13 mouse cellular contexts compared by ENCODE assay signal in genomic region chr3:41241856-41242552, GRCm38 (mm10).
"Had no signal": no experiment of that assay in that cellular context is flagged by ENCODE, and none has a peak within 500 bp of the region (broad histone marks: within the 10 kb centered on the region; RNA-seq: fewer than 3 reads in every experiment).

No protein-coding gene starts in this region.

- H3K4me3 ChIP-seq: liver, embryonic 15.5 days; midbrain, embryonic 13.5 days; neural tube, embryonic 12.5 days had no signal

- H3K9me3 ChIP-seq: liver, embryonic 15.5 days; midbrain, embryonic 13.5 days; neural tube, embryonic 12.5 days had no signal

- H3K4me1 ChIP-seq: liver, embryonic 15.5 days; midbrain, embryonic 13.5 days; neural tube, embryonic 12.5 days had no signal

- H3K4me2 ChIP-seq: liver, embryonic 11.5 days; liver, embryonic 15.5 days; midbrain, embryonic 13.5 days; neural tube, embryonic 12.5 days had no signal

- H3K36me3 ChIP-seq: liver, embryonic 15.5 days; midbrain, embryonic 13.5 days; neural tube, embryonic 12.5 days had no signal

- ATAC-seq: lung, postnatal 0 days; midbrain, embryonic 13.5 days had no signal

- H3K27ac ChIP-seq: kidney, postnatal 0 days; liver, embryonic 15.5 days; midbrain, embryonic 13.5 days; neural tube, embryonic 12.5 days had no signal

- H3K9ac ChIP-seq: liver, embryonic 15.5 days; midbrain, embryonic 13.5 days; neural tube, embryonic 12.5 days had no signal

- H3K27me3 ChIP-seq: liver, embryonic 15.5 days; midbrain, embryonic 13.5 days; neural tube, embryonic 12.5 days had no signal

- DNase-seq: kidney, adult 11 months; kidney, adult 9 months; kidney, postnatal 36 days; lung, adult 2 months; lung, postnatal 36 days; spleen, adult 18-20 months; thymus, postnatal 14 days had no signal
